Mouse (Mus musculus) cortical plate, adult 2 months (tissue): ENCODE data around the gene Galk1. TPM values are rescaled to one million over a fixed set of nuclear protein-coding genes. Genes with fewer than 3 reads are reported as not detected.

Source experiments
- H3K27ac ChIP-seq: fragments of 200-500 bp; 2 replicates; pipeline ENCODE4 v1.5.1; 2012; ENCODE audit warnings: low read length, control low read depth, inconsistent platforms; ENCODE audit not compliant: insufficient read depth
- H3K4me1 ChIP-seq: fragments of 200-500 bp; 2 replicates; pipeline ENCODE4 v1.6.1; 2011; ENCODE audit warnings: low read length; ENCODE audit not compliant: control insufficient read depth, insufficient read depth
- H3K4me3 ChIP-seq: fragments of 200-500 bp; 2 replicates; pipeline ENCODE4 v1.5.1; 2011; ENCODE audit warnings: mild to moderate bottlenecking, low read length, control low read depth; ENCODE audit not compliant: insufficient read depth
- CTCF ChIP-seq: fragments of 200-500 bp; IDR thresholded peaks from 2 replicates; pipeline ENCODE4 v1.5.1; 2011; ENCODE audit warnings: mild to moderate bottlenecking, control low read depth, low read length; ENCODE audit not compliant: insufficient read depth; ENCODE audit errors: extremely low read depth
- POLR2A ChIP-seq: fragments of 200-500 bp; IDR thresholded peaks from 2 replicates; pipeline ENCODE4 v1.6.1; 2011; ENCODE audit warnings: mild to moderate bottlenecking, low read length, control low read depth; ENCODE audit not compliant: insufficient read depth; ENCODE audit errors: extremely low read depth
- polyA plus RNA-seq: library from polyadenylated mRNA; depleted of rRNA; stranded (reverse); fragments of >200 nt; gene quantifications from 2 replicates; pipeline ENCODE4 v1.2.3, GENCODE M21; 2012; rRNA removed

The Galk1 gene
- polyA plus RNA-seq, 1 experiment, result 20.4 TPM

DNA sequence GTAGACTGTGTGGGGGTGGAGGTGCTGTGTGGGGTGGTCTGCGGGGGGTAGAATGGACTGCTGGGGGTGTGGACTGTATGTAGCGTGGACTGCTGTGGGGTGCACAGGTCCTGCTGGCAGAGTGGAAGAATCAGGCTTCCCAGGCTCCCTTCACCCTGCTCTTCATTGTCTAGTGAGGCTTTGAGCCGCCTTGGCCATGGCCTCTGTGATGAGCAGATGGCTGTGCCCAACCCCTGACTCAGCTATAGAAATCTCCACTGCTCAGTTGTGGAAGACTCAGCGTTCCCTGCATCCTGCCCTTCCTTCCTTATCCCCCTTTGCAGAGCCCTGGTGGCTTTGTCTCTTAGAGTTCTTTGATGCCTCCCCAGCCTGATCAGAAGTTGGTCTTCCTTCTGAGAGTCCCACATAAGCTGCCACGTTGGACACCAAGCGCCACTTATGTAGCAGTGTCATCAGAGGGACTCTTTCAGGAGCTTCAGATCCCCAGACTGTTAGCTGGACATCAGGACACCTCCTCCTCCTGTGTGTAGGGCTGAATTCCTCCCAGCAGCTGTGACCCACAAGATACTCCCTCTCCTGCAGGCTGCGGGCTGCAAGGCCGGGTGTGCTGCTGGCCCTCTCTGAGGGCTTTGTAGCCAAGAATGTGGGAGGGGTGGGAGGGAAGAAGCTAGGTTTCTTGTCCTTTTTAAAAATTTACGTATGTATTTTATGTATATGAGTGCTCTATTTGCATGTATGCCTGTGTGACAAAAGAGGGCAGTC lies 49.7 kb downstream of the Galk1 start:
- Histone ChIP-seq H3K27ac (no peak overlapping the region), H3K4me1 (no peaks in the 10 kb centered on the region), H3K4me3 (no peak overlapping the region)
- TF ChIP-seq CTCF, result no peak

DNA sequence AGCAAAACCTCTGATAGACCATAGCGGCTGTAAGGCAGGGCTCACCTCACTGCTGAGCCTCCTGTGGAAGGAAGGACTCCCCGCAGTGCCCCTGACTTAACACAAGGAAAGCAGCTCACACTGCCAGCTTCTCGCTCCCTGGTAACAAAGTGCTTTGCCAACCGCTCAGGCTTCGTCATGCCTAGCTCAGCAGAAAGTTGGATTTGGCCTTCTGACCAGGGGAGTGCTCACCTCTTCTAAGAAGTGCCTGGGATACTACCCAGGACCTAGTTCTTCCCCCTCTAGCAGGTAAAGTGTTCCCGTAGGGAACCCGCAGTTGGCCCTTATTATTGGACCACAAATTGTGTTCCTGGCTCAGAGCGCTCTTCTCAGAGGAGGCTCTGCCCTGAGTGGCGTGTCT lies 53.5 kb downstream of the Galk1 start:
- no peak overlapping the region for H3K4me3 ChIP-seq
- TF ChIP-seq POLR2A (no peak), CTCF (no peak)
- no peak overlapping the region for H3K27ac ChIP-seq
- no peaks in the 10 kb centered on the region for H3K4me1 ChIP-seq

Other genes with a start within 250 kb of the Galk1 start
- 44.8 and 45.7 TPM in 2 replicates for gene Tmem94, start 247.3 kb downstream of the Galk1 start, polyA plus RNA-seq
- gene Caskin2, start 199.1 kb downstream of the Galk1 start, polyA plus RNA-seq, result 22.1 and 24.1 TPM in 2 replicates
- 15.3 and 15.8 TPM in 2 replicates for gene Tsen54, start 198.0 kb downstream of the Galk1 start, polyA plus RNA-seq
- 3.1 and 3.2 TPM in 2 replicates for gene Llgl2, start 188.7 kb downstream of the Galk1 start, polyA plus RNA-seq
- gene Myo15b, start 154.3 kb downstream of the Galk1 start, polyA plus RNA-seq, result 1.1 TPM in 2 replicates
- gene Smim5, start 112.8 kb downstream of the Galk1 start, polyA plus RNA-seq, result 0.57 and 0.58 TPM in 2 replicates
- not detected in 2 replicates for gene Smim6, start 100.7 kb downstream of the Galk1 start, polyA plus RNA-seq
- 51.2 and 57.0 TPM in 2 replicates for gene Sap30bp, start 79.4 kb downstream of the Galk1 start, polyA plus RNA-seq
- 31.7 and 36.4 TPM in 2 replicates for gene Recql5, start 79.2 kb downstream of the Galk1 start, polyA plus RNA-seq
- gene Itgb4, start 38.0 kb downstream of the Galk1 start, polyA plus RNA-seq, result 8.0 and 8.2 TPM in 2 replicates
- 217 and 235 TPM in 2 replicates for gene H3f3b, start 15.2 kb upstream of the Galk1 start, polyA plus RNA-seq
- 31.1 and 33.4 TPM in 2 replicates for gene Unk, start 17.6 kb upstream of the Galk1 start, polyA plus RNA-seq
- gene Unc13d, start 65.2 kb upstream of the Galk1 start, polyA plus RNA-seq, result 0.96 and 1.3 TPM in 2 replicates
- 438 and 447 TPM in 2 replicates for gene Wbp2, start 74.3 kb upstream of the Galk1 start, polyA plus RNA-seq
- 5.5 and 6.2 TPM in 2 replicates for gene Trim47, start 114.5 kb upstream of the Galk1 start, polyA plus RNA-seq
- gene Trim65, start 118.4 kb upstream of the Galk1 start, polyA plus RNA-seq, result 5.3 and 5.7 TPM in 2 replicates
- 34.6 and 34.7 TPM in 2 replicates for gene Mrpl38, start 126.1 kb upstream of the Galk1 start, polyA plus RNA-seq
- 103 and 109 TPM in 2 replicates for gene Fbf1, start 155.4 kb upstream of the Galk1 start, polyA plus RNA-seq
- 55.5 and 56.1 TPM in 2 replicates for gene Ten1, start 186.1 kb upstream of the Galk1 start, polyA plus RNA-seq
- gene Acox1, start 186.3 kb upstream of the Galk1 start, polyA plus RNA-seq, result 128 and 136 TPM in 2 replicates
- 0.91 and 1.0 TPM in 2 replicates for gene Evpl, start 225.4 kb upstream of the Galk1 start, polyA plus RNA-seq